Mouse (Mus musculus) lung, postnatal 0 days (tissue): Measurements from ENCODE around the gene Junb. TPM values are rescaled to one million over a fixed set of nuclear protein-coding genes. Genes with fewer than 3 reads are reported as not detected.

Experiments used
- ATAC-seq: fragments of 200-750 bp; cut with Nextera tagmentation; 2 replicates; pipeline ENCODE4 v1.8.0; 2017; ENCODE audit warnings: moderate library complexity
- DNase-seq: peaks from one replicate; pipeline ENCODE4 v3.0.0-alpha.2; 2016; ENCODE audit warnings: low spot score
- H3K27ac ChIP-seq: fragments of 300-500 bp; sonication (generic); 2 replicates; pipeline ENCODE4 v1.5.1; 2014; ENCODE audit warnings: antibody characterized with exemption, mild to moderate bottlenecking, low read length, mixed read lengths
- H3K27me3 ChIP-seq: fragments of 300-500 bp; sonication (generic); replicated peaks from 2 replicates; pipeline ENCODE4 v1.6.1; 2014; ENCODE audit warnings: low read length, mixed read lengths; ENCODE audit not compliant: insufficient read depth
- H3K36me3 ChIP-seq: fragments of 300-500 bp; sonication (generic); 2 replicates; pipeline ENCODE4 v1.6.1; 2014; ENCODE audit warnings: low read length, mixed read lengths; ENCODE audit not compliant: insufficient read depth
- H3K4me1 ChIP-seq: fragments of 300-500 bp; sonication (generic); 2 replicates; pipeline ENCODE4 v1.6.1; 2014; ENCODE audit warnings: antibody characterized with exemption, low read depth, low read length, mixed read lengths; ENCODE audit not compliant: insufficient read depth
- H3K4me2 ChIP-seq: fragments of 300-500 bp; sonication (generic); replicated peaks from 2 replicates; pipeline ENCODE4 v1.6.1; 2014; ENCODE audit warnings: low read depth, mild to moderate bottlenecking, low read length, moderate library complexity, mixed read lengths
- H3K4me3 ChIP-seq: fragments of 300-500 bp; sonication (generic); 2 replicates; pipeline ENCODE4 v1.5.1; 2014; ENCODE audit warnings: low read depth, low read length
- H3K9ac ChIP-seq: fragments of 300-500 bp; sonication (generic); replicated peaks from 2 replicates; pipeline ENCODE4 v1.6.1; 2014; ENCODE audit warnings: low read depth, mild to moderate bottlenecking
- H3K9me3 ChIP-seq: fragments of 300-500 bp; sonication (generic); 2 replicates; pipeline ENCODE4 v1.6.1; 2016; ENCODE audit warnings: low read length, mixed read lengths
- CTCF ChIP-seq: IDR thresholded peaks from 2 replicates; pipeline ENCODE4 v1.5.1; 2016; ENCODE audit warnings: antibody characterized with exemption, mild to moderate bottlenecking
- EP300 ChIP-seq: IDR thresholded peaks from 2 replicates; pipeline ENCODE4 v1.6.1; 2016; ENCODE audit warnings: antibody characterized with exemption, mild to moderate bottlenecking, control low read depth
- WGBS: fragments of 180-500 bp; shearing (Covaris S2); extraction: QIAGEN DNeasy Blood & Tissue Kit; methylation state at CpG from one replicate; pipeline ENCODE4 v1.1.7; 2014; 5-methylcytosine and 5-hydroxymethylcytosine counted together
- polyA plus RNA-seq: library from polyadenylated mRNA; unstranded; fragments of >200 nt; fragmentation: Nextera tagmentation; extraction: Ambion mirVana; gene quantifications from 2 replicates; pipeline ENCODE4 v1.2.1, GENCODE M21; 2015

The Junb gene
- polyA plus RNA-seq, 1 experiment from 2014 or later, result 69.0 TPM

DNA sequence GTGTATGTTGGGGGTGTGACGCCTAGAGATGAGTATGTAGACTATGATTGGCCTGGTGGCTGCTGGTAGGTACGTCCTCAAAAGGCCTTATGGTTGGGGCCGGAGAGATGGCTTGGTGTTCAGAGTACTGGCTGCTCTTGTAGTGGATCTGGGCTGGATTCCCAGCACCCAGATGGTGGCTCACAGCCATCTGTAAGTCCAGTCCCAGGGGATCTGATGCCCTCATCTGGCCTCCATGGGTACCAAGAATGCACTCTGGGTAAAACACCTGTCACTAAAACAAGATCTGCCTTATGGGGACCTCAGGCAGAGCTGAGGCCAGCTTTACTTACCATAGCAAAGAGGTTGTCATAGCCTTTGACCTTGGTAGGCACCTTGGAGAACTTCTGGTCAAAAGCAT, 45.3 kb upstream of the Junb start:
- H3K36me3 ChIP-seq, result peaks cover 8% of the 10 kb centered on the region; the same call in 1 of the 2 replicates
- H3K4me3 ChIP-seq, result no peak overlapping the region
- WGBS, result 97% methylated on average over 3 of the region's 3 CpGs
- H3K9me3 ChIP-seq, result no peaks in the 10 kb centered on the region
- H3K4me1 ChIP-seq, result peaks cover 22% of the 10 kb centered on the region
- H3K27ac ChIP-seq, result no peak overlapping the region
- H3K9ac ChIP-seq, result no peak overlapping the region
- DNase-seq (no peak), ATAC-seq (no peak)
- no peaks in the 10 kb centered on the region for H3K27me3 ChIP-seq
- H3K4me2 ChIP-seq, result no peak overlapping the region
- TF ChIP-seq EP300, result no peak
- TF ChIP-seq CTCF, result no peak

DNA sequence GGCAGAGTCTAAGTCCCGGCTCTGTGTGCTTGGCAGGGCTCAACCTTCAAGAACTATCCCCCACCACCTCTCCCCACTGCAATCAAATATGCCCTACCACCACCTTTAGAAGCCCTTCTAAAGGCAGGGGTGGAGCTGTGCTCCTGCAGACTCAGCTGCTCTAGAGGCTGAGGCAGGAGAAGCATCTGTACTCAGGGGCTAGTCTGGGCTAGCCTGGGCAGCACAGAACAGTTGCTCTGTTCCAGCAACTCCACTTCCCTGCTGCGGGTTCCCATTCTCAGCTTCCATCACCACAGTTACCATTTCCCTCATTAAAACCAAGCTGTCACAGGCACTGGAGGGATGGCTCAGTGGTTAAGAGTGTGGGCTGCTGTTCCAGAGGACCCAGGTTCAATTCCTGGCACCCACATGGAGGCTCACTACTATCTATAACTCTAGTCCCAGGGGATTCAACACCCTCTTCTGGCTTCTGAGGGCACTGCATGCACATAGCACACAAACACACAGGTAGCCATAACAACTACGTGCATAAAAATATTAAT, 43.1 kb upstream of the Junb start:
- DNase-seq, result no peak
- Histone ChIP-seq H3K27ac (no peak overlapping the region), H3K4me2 (no peak overlapping the region), H3K4me3 (no peak overlapping the region), H3K36me3 (peaks cover 15% of the 10 kb centered on the region), H3K4me1 (peaks cover 18% of the 10 kb centered on the region), H3K9me3 (no peaks in the 10 kb centered on the region), H3K27me3 (no peaks in the 10 kb centered on the region), H3K9ac (no peak overlapping the region)
- WGBS, result 89% methylated on average over 3 of the region's 3 CpGs
- no peak for ATAC-seq
- TF ChIP-seq EP300 (no peak), CTCF (peak; percentile 21; the same call in 1 of the 2 replicates)

DNA sequence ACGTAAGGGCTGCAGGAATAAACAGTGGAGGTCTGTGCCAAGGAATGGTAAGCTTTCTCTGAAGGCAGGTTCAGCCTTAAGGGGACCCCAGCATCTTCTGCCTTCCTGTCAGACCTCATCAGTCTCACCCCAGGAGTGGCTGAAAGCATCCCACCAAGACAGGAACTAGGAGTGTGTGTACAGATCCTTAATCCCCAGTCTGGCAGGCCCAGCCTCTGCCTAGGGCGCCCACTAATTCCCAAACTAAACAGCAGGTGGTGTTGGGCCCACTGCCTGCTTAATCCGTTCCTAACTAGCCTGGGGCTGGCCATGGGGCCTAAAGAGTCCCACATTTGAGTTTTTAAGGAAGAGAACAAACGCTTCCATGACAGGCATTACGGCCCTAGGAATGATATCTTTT, 38.7 kb upstream of the Junb start:
- H3K4me3 ChIP-seq, result no peak overlapping the region
- no peaks in the 10 kb centered on the region for H3K9me3 ChIP-seq
- H3K4me1 ChIP-seq, result peaks cover 3% of the 10 kb centered on the region; the same call in 1 of the 2 replicates
- no peak overlapping the region for H3K27ac ChIP-seq
- no peak overlapping the region for H3K9ac ChIP-seq
- peaks cover 13% of the 10 kb centered on the region for H3K36me3 ChIP-seq
- H3K27me3 ChIP-seq, result peaks cover 6% of the 10 kb centered on the region; the same call in 1 of the 2 replicates
- WGBS, result 45% methylated on average over 5 of the region's 5 CpGs
- TF ChIP-seq CTCF (no peak), EP300 (no peak)
- ATAC-seq, result no peak
- DNase-seq, result no peak
- no peak overlapping the region for H3K4me2 ChIP-seq

DNA sequence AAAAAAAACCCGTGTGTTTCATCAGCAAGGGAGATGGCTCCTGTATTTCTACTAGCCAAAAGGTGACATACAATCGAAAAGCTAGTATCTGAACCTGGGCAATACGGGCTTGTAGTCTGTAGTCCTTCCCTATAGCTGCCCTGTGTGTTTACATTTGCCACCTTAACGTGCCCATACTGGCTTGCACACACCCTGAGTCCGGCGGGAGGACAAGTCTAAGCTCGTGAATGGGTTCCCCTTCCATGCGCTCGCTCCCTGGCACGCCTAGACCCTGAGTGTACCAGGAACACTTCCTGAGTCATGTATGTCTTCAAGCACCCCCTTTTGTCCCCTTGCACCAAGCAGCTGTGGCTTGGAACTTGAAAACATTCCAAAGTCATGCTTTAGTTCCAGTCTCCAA, 38.2 kb upstream of the Junb start:
- Histone ChIP-seq H3K4me1 (peaks cover 3% of the 10 kb centered on the region; the same call in 1 of the 2 replicates), H3K9ac (no peak overlapping the region), H3K27me3 (peaks cover 8% of the 10 kb centered on the region; the same call in 1 of the 2 replicates), H3K36me3 (peaks cover 8% of the 10 kb centered on the region), H3K9me3 (no peaks in the 10 kb centered on the region), H3K4me3 (no peak overlapping the region), H3K27ac (no peak overlapping the region), H3K4me2 (no peak overlapping the region)
- ATAC-seq, result no peak
- TF ChIP-seq EP300 (no peak), CTCF (no peak)
- 58% methylated on average over 10 of the region's 10 CpGs for WGBS
- no peak for DNase-seq

DNA sequence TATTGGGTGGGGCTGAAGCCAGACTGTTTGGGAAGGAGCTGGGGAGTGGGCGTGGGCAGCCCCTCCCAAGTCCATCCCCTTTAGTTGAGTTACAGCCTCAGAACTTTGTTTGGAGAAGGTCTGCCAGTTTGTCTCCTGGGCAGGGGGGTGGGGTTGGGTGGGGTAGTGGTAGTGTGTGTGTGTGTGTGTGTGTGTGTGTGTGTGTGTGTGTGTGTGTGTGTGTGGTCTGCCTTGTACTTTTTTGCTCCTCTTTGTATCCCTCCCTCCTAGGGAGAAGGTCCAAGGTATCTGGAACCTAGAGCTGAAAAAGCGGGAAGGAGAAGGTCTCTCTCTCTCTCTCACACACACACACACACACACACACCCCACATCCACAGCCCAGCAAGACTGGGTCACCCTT, 35.9 kb upstream of the Junb start, which contains the start of gene Best2:
Gene Best2 (minus strand): TSS at position 101 of the 400 bp plus-strand sequence.
- Histone ChIP-seq H3K27me3 (peaks cover 21% of the 10 kb centered on the region), H3K27ac (no peak within 1 kb of the TSS), H3K4me3 (peak within 1 kb of the TSS; percentile 8; the same call in 1 of the 2 replicates), H3K9me3 (no peaks in the 10 kb centered on the region), H3K36me3 (peaks cover 7% of the 10 kb centered on the region), H3K4me2 (peak within 1 kb of the TSS; percentile 48; the same call in 1 of the 2 replicates), H3K4me1 (peaks cover 3% of the 10 kb centered on the region; the same call in 1 of the 2 replicates), H3K9ac (no peak within 1 kb of the TSS)
- TF ChIP-seq CTCF (no peak), EP300 (no peak)
- 57% methylated on average over 2 of the region's 2 CpGs for WGBS
- DNase-seq (no peak), ATAC-seq (no peak)

DNA sequence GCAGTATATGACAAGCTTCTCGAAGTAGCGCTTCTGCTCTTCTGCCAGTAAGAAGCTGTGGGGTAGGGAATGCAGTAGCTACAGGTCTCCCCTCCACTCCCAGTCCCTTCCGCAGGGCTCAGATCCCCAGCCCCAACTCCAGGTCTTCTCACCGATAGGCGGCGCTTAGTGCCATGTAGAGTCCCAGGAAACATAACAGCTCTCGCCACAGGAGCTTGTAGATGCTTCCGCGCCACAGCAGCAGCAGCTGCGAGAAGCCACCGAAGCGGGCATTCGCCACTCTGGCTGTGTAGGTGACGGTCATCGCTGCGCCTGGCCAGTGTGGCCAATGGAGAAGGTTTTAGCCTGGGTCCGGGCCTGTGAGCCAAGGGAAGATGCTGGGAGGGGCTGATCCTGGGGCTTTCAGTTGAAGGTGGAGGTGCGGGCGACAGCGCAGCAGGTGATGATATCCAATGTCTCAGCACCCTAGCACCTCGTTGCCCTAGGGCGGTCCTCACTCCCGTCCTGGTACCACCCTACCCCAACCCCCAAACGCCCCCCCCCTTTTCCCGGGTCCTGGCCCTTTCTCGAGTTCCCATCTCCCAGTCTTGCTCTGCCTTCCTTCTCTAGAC, 34.8 kb upstream of the Junb start:
- Histone ChIP-seq H3K4me1 (peaks cover 3% of the 10 kb centered on the region; the same call in 1 of the 2 replicates), H3K36me3 (peaks cover 3% of the 10 kb centered on the region), H3K27ac (no peak overlapping the region), H3K27me3 (peaks cover 26% of the 10 kb centered on the region), H3K4me2 (peak overlapping the region; percentile 48; the same call in 1 of the 2 replicates), H3K4me3 (peak overlapping the region; percentile 8; the same call in 1 of the 2 replicates), H3K9me3 (no peaks in the 10 kb centered on the region), H3K9ac (no peak overlapping the region)
- peak; percentile 83 for TF ChIP-seq CTCF
- no peak for TF ChIP-seq EP300
- DNase-seq, result peak; percentile 88
- ATAC-seq, result peak; percentile 86
- 4% methylated on average over 26 of the region's 26 CpGs for WGBS
